Mouse (Mus musculus): ENCODE measurements around the gene Olfr945. TPM values are rescaled to one million over a fixed set of nuclear protein-coding genes. Genes with fewer than 3 reads are reported as not detected.

The Olfr945 gene
- total RNA-seq (2022) = not detected

GRCm38 (mm10) chr9:39276718-39277117 is at the start of gene Olfr945:
Gene Olfr945, minus strand, starts transcription at chr9:39276818.
- DNase-seq (ENCODE audit: low spot score in 2 of 2) = no peak

GRCm38 (mm10) chr9:39325945-39326344 is 49.3 kb upstream of the Olfr945 start, which contains the start of gene Olfr948:
Gene Olfr948, minus strand, starts transcription at chr9:39326045.
- DNase-seq (ENCODE audit: low spot score in 2 of 2) = no peak

GRCm38 (mm10) chr9:39287136-39287535 is 10.5 kb upstream of the Olfr945 start:
- no peak for DNase-seq (ENCODE audit: low spot score in 2 of 2)

- no peak for DNase-seq (ENCODE audit: low spot score in 2 of 2)
These were observed 26.7 kb downstream of the Olfr945 start, which contains the start of gene Olfr1537 for GRCm38 (mm10) chr9:39249894-39250293. Gene Olfr1537, minus strand, starts transcription at chr9:39249994.

Other genes starting within 250 kb of the Olfr945 start
- gene Olfr937, start 211.9 kb downstream of the Olfr945 start, total RNA-seq (2022) = not detected
- not detected for gene Olfr938, start 197.9 kb downstream of the Olfr945 start, total RNA-seq (2022)
- gene Olfr27, start 148.7 kb downstream of the Olfr945 start, total RNA-seq (2022) = not detected
- gene Olfr943, start 110.5 kb downstream of the Olfr945 start, total RNA-seq (2022) = not detected
- not detected for gene Olfr944, start 74.9 kb downstream of the Olfr945 start, total RNA-seq (2022)
- gene Olfr1537, start 26.8 kb downstream of the Olfr945 start, total RNA-seq (2022) = not detected
- not detected for gene Olfr948, start 49.2 kb upstream of the Olfr945 start, total RNA-seq (2022)
- not detected for gene Olfr951, start 110.6 kb upstream of the Olfr945 start, total RNA-seq (2022)
- gene Olfr952, start 150.3 kb upstream of the Olfr945 start, total RNA-seq (2022) = not detected
- not detected for gene Olfr954, start 179.9 kb upstream of the Olfr945 start, total RNA-seq (2022)
- not detected for gene Olfr955, start 195.1 kb upstream of the Olfr945 start, total RNA-seq (2022)
- not detected for gene Olfr44, start 217.2 kb upstream of the Olfr945 start, total RNA-seq (2022)
- under 1 TPM in 1 of 4 experiments, not detected in 3; 0.22 TPM for gene Olfr957, start 239.0 kb upstream of the Olfr945 start, total RNA-seq (2022)